13 mouse cellular contexts compared by ENCODE assay signal in genomic region chr16:91305512-91306111, GRCm38 (mm10). TPM values are rescaled to one million over a fixed set of nuclear protein-coding genes. Genes with fewer than 3 reads are reported as not detected.
DNase-seq lines count a peak whose midpoint lies in the region; ATAC-seq and TF ChIP-seq lines count a peak whose summit lies in the region.
"Had no signal": no experiment of that assay in that cellular context is flagged by ENCODE, and none has a peak within 500 bp of the region (broad histone marks: within the 10 kb centered on the region; RNA-seq: fewer than 3 reads in every experiment).

No protein-coding gene starts in this region.

- H3K9ac ChIP-seq in midbrain, embryonic 12.5 days (replicated peaks), result no peak overlapping the region
- H3K9ac ChIP-seq: lung, embryonic 15.5 days had no signal

- TF ChIP-seq CTCF in layer of hippocampus, adult 2 months (conservative IDR thresholded peaks at IDR 0.05), result no peak

- H3K27me3 ChIP-seq in midbrain, embryonic 12.5 days, result peaks cover 93% of the 10 kb centered on the region

- no peaks in the 10 kb centered on the region for H3K9me3 ChIP-seq in midbrain, embryonic 12.5 days
- H3K9me3 ChIP-seq: lung, embryonic 15.5 days had no signal

- H3K4me2 ChIP-seq in midbrain, embryonic 12.5 days (replicated peaks), result peak overlapping the region; percentile 19; the same call in 1 of the 2 replicates
- H3K4me2 ChIP-seq: lung, embryonic 15.5 days had no signal

- WGBS in midbrain, embryonic 12.5 days, result 51% methylated on average over 16 of the region's 16 CpGs

- no peak overlapping the region for H3K27ac ChIP-seq in layer of hippocampus, adult 2 months
- peak overlapping the region; percentile 61 for H3K27ac ChIP-seq in midbrain, embryonic 12.5 days (replicated peaks)
- H3K27ac ChIP-seq: lung, embryonic 15.5 days had no signal

- peak; percentile 43 for DNase-seq in right cerebral cortex, adult 18-20 months
- no peak for DNase-seq in right cerebral cortex, postnatal 14 days
- DNase-seq in layer of hippocampus, adult 2 months (ENCODE audit: low spot score in 2 of 2), result peak; percentile 15 to 55
- no peak for DNase-seq in embryo, embryonic 11 days
- DNase-seq in lung, postnatal 25 days (ENCODE audit: low spot score), result no peak
- no peak for DNase-seq in gastrocnemius, postnatal 36 days
- DNase-seq: kidney, adult 8-10 months had no signal

- no peaks in the 10 kb centered on the region for H3K36me3 ChIP-seq in midbrain, embryonic 12.5 days
- H3K36me3 ChIP-seq: lung, embryonic 15.5 days had no signal

- H3K4me1 ChIP-seq in midbrain, embryonic 12.5 days, result peaks cover 58% of the 10 kb centered on the region
- H3K4me1 ChIP-seq: lung, embryonic 15.5 days had no signal

- H3K4me3 ChIP-seq in layer of hippocampus, adult 2 months, result no peak overlapping the region
- H3K4me3 ChIP-seq in midbrain, embryonic 12.5 days, result no peak overlapping the region
- H3K4me3 ChIP-seq: lung, embryonic 15.5 days; myocyte had no signal

- ATAC-seq in midbrain, embryonic 12.5 days (ENCODE audit: low FRiP score, low read depth), result 0 out of 2 replicates have a peak, but pooled peaks have one; percentile 42

- intact Hi-C loops in gastrocnemius, postnatal 36 days (cut with DNase I), result no loop called here

RNA-seq across cellular contexts. Expression of gene Olig1, which starts 36.0 kb away (rescaled TPM):
- 100 to 1,000 TPM in 1 of 2 experiments, 10 to 100 TPM in 1; 95.9 to 105 TPM for total RNA-seq in layer of hippocampus, adult 2 months (2021)
- 2.4 and 5.1 TPM in 2 replicates for polyA plus RNA-seq in midbrain, embryonic 12.5 days (2016; fragmentation: Nextera tagmentation; extraction: Ambion mirVana)
- total RNA-seq in gastrocnemius, postnatal 36 days (2021), result not detected
- total RNA-seq: gastrocnemius, adult 18-20 months had no signal
- polyA plus RNA-seq: heart, postnatal 0 days; limb, embryonic 11.5 days; myocyte had no signal

Comparison
In these comparisons a context has a peak if more than half of its experiments do, and no peak if none do; other contexts are left out.
1. DNase-seq: peak in right cerebral cortex, adult 18-20 months (single experiment) and layer of hippocampus, adult 2 months (2 of 2); none in right cerebral cortex, postnatal 14 days (single experiment), embryo, embryonic 11 days (single experiment), lung, postnatal 25 days (single experiment) and gastrocnemius, postnatal 36 days (0 of 2).
2. RNA of gene Olig1, which starts 36.0 kb away (total RNA-seq): 95.9 to 105 TPM in layer of hippocampus, adult 2 months; not detected in gastrocnemius, postnatal 36 days; every median in the first group is over 10 times any median in the second.